Mouse (Mus musculus): ENCODE data around the gene Adprh.

DNA sequence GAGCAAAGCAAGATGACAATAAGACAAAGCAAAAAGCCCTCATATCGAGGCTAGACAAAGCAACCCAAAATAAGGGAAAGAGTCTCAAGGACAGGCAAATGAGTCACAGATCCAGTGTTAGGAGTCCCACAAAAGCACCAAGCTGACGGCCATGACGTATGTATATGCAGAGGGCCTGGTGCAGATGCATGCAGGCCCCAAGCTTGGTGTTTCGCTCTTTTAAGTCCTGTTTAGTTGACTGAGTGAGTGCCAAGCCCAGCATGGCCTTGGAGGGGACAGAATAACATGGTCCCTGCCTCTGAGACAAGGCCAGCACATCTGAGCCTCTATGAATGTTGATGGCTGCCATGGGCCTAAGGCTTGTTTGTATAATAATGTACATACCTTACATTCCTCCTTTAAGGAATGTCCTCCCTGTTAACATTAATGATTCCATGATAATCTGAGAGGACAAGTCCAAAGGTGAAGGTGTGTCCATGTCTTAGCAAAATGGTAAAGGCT, 18.2 kb downstream of the Adprh start:
- TF ChIP-seq CTCF (IDR thresholded peaks at IDR 0.05; ENCODE audit: low read depth, low read length) (no peak), POLR2A (IDR thresholded peaks at IDR 0.05; ENCODE audit: extremely low read depth, insufficient read depth, low read length) (no peak)

All from liver, adult 2 months (tissue).